Mouse (Mus musculus): Measurements from ENCODE around the gene Rorc.

Rorc gene

GRCm38 (mm10) chr3:94375861-94376260 lies 3.3 kb downstream of the Rorc start:
- in situ Hi-C loops (cut with MboI, MseI), result no loop called here

- in situ Hi-C loops (cut with MboI, MseI), result no loop called here
Observed at GRCm38 (mm10) chr3:94377028-94377923, 4.7 kb downstream of the Rorc start.

GRCm38 (mm10) chr3:94379831-94380510 lies 7.4 kb downstream of the Rorc start:
- in situ Hi-C loops (cut with MboI, MseI), result no loop called here

- in situ Hi-C loops (cut with MboI, MseI), result no loop called here
Observed at GRCm38 (mm10) chr3:94382308-94382707, 9.7 kb downstream of the Rorc start.

- in situ Hi-C loops (cut with MboI, MseI), result no loop called here
Observed at GRCm38 (mm10) chr3:94383476-94383875, 10.9 kb downstream of the Rorc start.

- in situ Hi-C loops (cut with MboI, MseI), result no loop called here
Observed at GRCm38 (mm10) chr3:94386671-94387070, 14.1 kb downstream of the Rorc start.

- in situ Hi-C loops (cut with MboI, MseI), result no loop called here
Observed at GRCm38 (mm10) chr3:94387391-94387790, 14.8 kb downstream of the Rorc start.

GRCm38 (mm10) chr3:94388047-94388446 lies 15.5 kb downstream of the Rorc start:
- in situ Hi-C loops (cut with MboI, MseI), result no loop called here

- in situ Hi-C loops (cut with MboI, MseI), result no loop called here
Observed at GRCm38 (mm10) chr3:94389420-94389819, 16.8 kb downstream of the Rorc start.

GRCm38 (mm10) chr3:94391001-94391400 lies 18.4 kb downstream of the Rorc start:
- in situ Hi-C loops (cut with MboI, MseI), result no loop called here

GRCm38 (mm10) chr3:94392128-94392527 lies 19.5 kb downstream of the Rorc start:
- in situ Hi-C loops (cut with MboI, MseI), result no loop called here

GRCm38 (mm10) chr3:94393049-94393448 lies 20.5 kb downstream of the Rorc start:
- in situ Hi-C loops (cut with MboI, MseI), result no loop called here

GRCm38 (mm10) chr3:94396336-94396735 lies 23.7 kb downstream of the Rorc start:
- in situ Hi-C loops (cut with MboI, MseI), result no loop called here

GRCm38 (mm10) chr3:94396851-94397250 lies 24.3 kb downstream of the Rorc start:
- in situ Hi-C loops (cut with MboI, MseI), result no loop called here

GRCm38 (mm10) chr3:94398217-94398616 lies 25.6 kb downstream of the Rorc start, which contains the start of gene Lingo4:
Gene Lingo4, plus strand, starts transcription at chr3:94398517.
- in situ Hi-C loops (cut with MboI, MseI), result no loop called here

GRCm38 (mm10) chr3:94398943-94399481 lies 26.4 kb downstream of the Rorc start:
- in situ Hi-C loops (cut with MboI, MseI), result no loop called here

GRCm38 (mm10) chr3:94399663-94400310 lies 27.2 kb downstream of the Rorc start:
- in situ Hi-C loops (cut with MboI, MseI), result loop anchor here (5.0 kb wide), 1 partner anchor 32 kb away; no protein-coding TSS in a partner anchor

- in situ Hi-C loops (cut with MboI, MseI), result loop anchor here (5.0 kb wide), 1 partner anchor 35 kb away; no protein-coding TSS in a partner anchor
Observed at GRCm38 (mm10) chr3:94402451-94402850, 29.9 kb downstream of the Rorc start.

GRCm38 (mm10) chr3:94404366-94405054 lies 31.9 kb downstream of the Rorc start:
- in situ Hi-C loops (cut with MboI, MseI), result loop anchor here (5.0 kb wide), 1 partner anchor 37 kb away; no protein-coding TSS in a partner anchor

GRCm38 (mm10) chr3:94405561-94405960 lies 33.0 kb downstream of the Rorc start:
- in situ Hi-C loops (cut with MboI, MseI), result no loop called here

- in situ Hi-C loops (cut with MboI, MseI), result no loop called here
Observed at GRCm38 (mm10) chr3:94412530-94412929, 39.9 kb downstream of the Rorc start.

Measured in T-helper 2 cell (primary cell).